Mouse (Mus musculus): ENCODE measurements at regions not wholly inside any gene's neighbourhood (a gene's known extent, or its start where the extent isn't known, plus 50 kb on each side); places are given as distances from the start of the nearest gene placed in this dataset.

- DNase-seq = no peak
These were observed 164.3 kb upstream of the Ednrb start for GRCm38 (mm10) chr14:104008538-104008937.

- DNase-seq = no peak
These were observed 162.2 kb upstream of the Ednrb start for GRCm38 (mm10) chr14:104006426-104006825.

- DNase-seq = peak; percentile 17 to 34
These were observed 160.9 kb upstream of the Ednrb start for GRCm38 (mm10) chr14:104005132-104005531.

- no peak for DNase-seq
These were observed 158.2 kb upstream of the Ednrb start for GRCm38 (mm10) chr14:104002421-104002820.

GRCm38 (mm10) chr14:103990418-103990817 lies 146.2 kb upstream of the Ednrb start:
- DNase-seq = no peak

GRCm38 (mm10) chr14:103989949-103990348 lies 145.7 kb upstream of the Ednrb start:
- no peak for DNase-seq

GRCm38 (mm10) chr14:103987266-103987665 lies 143.1 kb upstream of the Ednrb start:
- DNase-seq = no peak

- no peak for DNase-seq
These were observed 140.1 kb upstream of the Ednrb start for GRCm38 (mm10) chr14:103984349-103984748.

- DNase-seq = peak in 1 of 2 experiments; percentile 40
These were observed 134.6 kb upstream of the Ednrb start for GRCm38 (mm10) chr14:103978808-103979207.

- DNase-seq = no peak
These were observed 133.6 kb upstream of the Ednrb start for GRCm38 (mm10) chr14:103977769-103978168.

- DNase-seq = no peak
These were observed 129.8 kb upstream of the Ednrb start for GRCm38 (mm10) chr14:103973955-103974354.

GRCm38 (mm10) chr14:103973111-103973510 lies 128.9 kb upstream of the Ednrb start:
- no peak for DNase-seq

GRCm38 (mm10) chr14:103969305-103969704 lies 125.1 kb upstream of the Ednrb start:
- no peak for DNase-seq

- DNase-seq = no peak
These were observed 122.1 kb upstream of the Ednrb start for GRCm38 (mm10) chr14:103966293-103966692.

GRCm38 (mm10) chr14:103962303-103962881 lies 118.2 kb upstream of the Ednrb start:
- DNase-seq = no peak

GRCm38 (mm10) chr14:103951899-103952298 lies 107.7 kb upstream of the Ednrb start:
- no peak for DNase-seq

- DNase-seq = peak in 1 of 2 experiments; percentile 34
These were observed 105.7 kb upstream of the Ednrb start for GRCm38 (mm10) chr14:103949950-103950349.

GRCm38 (mm10) chr14:103948026-103948777 lies 104.0 kb upstream of the Ednrb start:
- DNase-seq = no peak

GRCm38 (mm10) chr14:103945753-103946152 lies 101.6 kb upstream of the Ednrb start:
- peak in 1 of 2 experiments; percentile 50 for DNase-seq

- DNase-seq = no peak
These were observed 95.7 kb upstream of the Ednrb start for GRCm38 (mm10) chr14:103939867-103940266.

- no peak for DNase-seq
These were observed 94.7 kb upstream of the Ednrb start for GRCm38 (mm10) chr14:103938937-103939336.

- DNase-seq = no peak
These were observed 94.0 kb upstream of the Ednrb start for GRCm38 (mm10) chr14:103938201-103938600.

- no peak for DNase-seq
These were observed 93.5 kb upstream of the Ednrb start for GRCm38 (mm10) chr14:103937700-103938099.

GRCm38 (mm10) chr14:103933813-103934212 lies 89.6 kb upstream of the Ednrb start:
- no peak for DNase-seq

Data from heart, adult 18-20 months (tissue).